Mouse (Mus musculus): ENCODE data around the gene Prl7c1.
"Not testable (repeated sequence)": the region's sequence is repeated elsewhere in the genome, so short reads cannot be mapped to it uniquely, and the experiment has no call there.

Prl7c1 gene

DNA sequence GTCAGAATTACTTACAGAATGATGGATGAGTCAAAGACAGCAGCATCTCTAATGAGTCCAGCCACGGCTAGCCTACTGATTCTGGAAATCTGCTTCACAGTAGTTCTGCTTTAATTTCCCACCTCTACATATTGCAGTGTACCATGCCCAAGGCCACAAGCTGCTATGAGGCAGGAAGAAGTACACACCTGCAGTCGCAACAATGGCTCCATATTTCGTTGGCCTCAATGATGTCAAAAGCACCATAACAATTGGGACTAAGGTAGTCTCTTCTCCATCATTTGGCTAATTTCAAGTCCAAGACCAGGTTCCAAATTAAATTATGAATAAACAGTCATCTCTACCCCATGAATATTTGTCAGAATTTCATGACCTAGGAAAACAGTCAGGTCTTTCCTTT, at the start of gene Prl7c1:
Gene Prl7c1, minus strand, starts transcription at position 101 of the 400 bp plus-strand sequence.
- CTCF ChIA-PET, result not testable (repeated sequence)

DNA sequence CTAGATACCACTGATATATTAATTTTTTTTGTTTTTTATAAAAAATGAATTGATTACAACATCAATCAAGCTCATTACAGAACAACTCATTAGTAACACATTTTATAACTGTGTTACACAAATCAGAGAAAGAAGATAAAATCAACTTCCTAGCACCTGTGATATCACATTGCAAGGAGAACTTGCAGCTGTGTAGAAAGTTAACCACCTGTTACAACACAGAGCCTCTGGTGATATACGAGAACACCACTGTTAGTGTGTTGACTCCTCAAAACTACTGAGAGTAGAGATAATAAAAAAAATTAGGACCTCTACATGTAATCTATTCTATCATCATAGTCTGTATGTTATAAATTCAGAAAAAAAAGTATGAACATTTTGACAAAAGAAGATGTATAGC, 22.2 kb upstream of the Prl7c1 start:
- CTCF ChIA-PET, result no interaction called here

DNA sequence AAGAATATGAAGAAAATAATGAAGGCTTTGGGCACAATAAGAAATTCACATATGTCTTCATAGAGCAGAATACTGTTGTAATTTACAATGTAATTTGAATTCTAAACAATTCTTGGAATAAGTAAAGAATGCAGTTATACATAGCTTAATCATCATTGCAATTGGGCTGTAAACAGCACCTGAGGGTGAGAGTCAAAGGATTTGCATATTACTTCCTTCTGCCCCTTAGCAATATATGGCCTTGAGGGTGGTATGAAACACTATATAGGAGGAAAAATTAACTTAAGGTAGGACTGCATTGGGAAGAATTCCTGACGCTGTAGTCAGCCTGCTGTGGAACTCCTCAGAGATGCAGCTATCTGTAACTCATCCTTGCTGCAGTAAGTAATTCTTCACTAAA, 20.8 kb upstream of the Prl7c1 start, which contains the start of gene Prl2a1:
Gene Prl2a1, plus strand, starts transcription at position 301 of the 400 bp plus-strand sequence.
- CTCF ChIA-PET, result no interaction called here

DNA sequence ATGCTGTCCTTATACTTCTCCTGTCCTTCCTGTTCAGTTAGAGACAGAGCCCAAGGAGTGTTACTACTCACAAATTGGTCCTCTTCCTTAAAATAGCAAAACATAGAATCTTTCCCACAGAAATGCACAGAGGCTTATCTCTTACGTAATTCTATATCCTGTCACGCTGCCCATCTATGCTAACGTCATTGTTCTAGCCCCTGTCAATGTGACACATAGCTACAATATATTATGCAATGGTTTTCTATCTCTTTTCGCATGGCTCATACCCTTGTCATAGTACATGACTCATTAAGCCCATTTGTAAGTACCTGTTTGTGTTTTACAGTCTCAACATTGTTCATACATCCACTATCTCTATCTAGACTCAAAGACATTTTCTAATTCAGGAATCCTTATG, 18.7 kb upstream of the Prl7c1 start:
- CTCF ChIA-PET, result no interaction called here

DNA sequence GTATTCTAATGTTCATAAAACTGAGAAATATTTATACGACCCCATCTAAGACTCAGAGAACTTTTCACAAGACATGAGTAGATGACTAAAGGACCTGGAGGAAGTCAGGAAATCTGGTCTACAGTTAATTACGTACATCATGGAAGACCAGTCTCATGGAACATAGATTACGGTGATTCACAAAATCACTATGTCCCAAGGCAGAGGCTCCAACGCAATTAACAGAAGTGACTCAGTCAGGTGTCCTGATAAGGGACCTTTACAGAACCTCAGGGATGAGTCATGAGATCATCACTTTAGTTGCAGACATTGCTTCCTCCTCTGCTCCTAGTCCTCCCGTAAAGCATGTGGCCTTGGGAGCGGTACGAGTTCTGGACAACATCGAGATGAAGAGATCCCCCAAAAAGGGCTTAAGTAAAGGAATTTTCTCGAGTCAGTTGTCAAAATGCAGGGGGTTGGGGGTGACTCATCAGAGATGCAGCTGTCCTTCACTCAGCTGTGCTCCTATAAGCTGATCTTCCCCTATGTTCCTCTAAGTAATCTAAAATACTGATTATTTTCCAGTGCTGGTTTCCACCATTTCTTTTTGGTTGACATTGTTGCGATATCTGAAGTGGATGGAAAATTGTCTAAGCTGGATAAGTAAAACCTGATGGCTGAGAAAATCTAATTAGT, 46.0 kb downstream of the Prl7c1 start:
- CTCF ChIA-PET, result no interaction called here

DNA sequence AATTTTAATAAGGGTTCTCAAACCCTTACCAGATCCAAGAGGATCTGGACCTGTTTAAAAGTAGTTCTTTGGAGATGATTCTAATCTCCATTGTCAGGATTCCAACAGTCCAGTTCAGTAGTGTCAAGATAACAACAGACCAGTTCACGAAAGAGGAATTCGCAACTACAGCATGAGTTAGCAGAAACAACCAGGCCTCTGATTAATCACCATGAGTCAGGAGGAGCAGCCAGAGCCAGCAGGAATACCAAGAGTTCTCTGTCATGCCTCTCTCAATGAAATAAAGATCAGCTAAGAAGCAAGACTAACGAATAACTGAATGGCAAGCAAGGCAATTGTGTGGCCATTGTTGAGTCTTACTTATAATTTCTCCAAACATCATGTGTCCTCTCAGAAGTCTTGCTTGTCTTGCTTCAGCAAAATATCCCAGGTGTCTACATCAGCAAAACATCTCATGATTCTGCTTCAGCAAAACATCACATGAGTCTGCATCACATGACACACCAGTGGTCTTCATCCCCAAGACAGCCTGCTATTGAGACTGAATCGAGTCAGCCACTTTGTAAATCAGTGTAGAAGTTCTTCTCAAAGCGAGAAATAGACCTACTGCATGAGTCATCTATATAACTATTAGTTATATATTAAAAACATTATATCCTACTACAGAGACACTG, 50.2 kb downstream of the Prl7c1 start:
- CTCF ChIA-PET, result not testable (repeated sequence)

DNA sequence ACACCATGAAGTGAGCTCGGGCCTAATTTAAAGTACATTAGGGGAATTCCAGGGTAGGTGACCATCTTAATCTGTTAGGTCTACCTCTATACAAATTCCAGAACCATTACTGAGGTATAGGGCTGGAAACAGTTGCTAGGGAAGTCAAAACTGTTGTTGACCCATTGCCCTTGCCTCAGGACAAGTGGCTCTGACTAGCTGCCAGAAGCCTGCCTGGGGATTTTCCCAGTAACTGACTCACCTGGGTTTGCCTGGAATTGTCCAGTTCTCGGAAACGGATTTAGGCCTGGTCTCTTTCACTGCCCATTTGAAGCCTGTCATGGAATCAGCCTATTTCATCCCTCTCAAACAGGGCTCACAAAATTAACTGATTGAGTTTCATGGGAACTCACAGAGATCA, 55.5 kb downstream of the Prl7c1 start:
- CTCF ChIA-PET, result not testable (repeated sequence)
